Mouse (Mus musculus): ENCODE measurements at regions not wholly inside any gene's neighbourhood (a gene's known extent, or its start where the extent isn't known, plus 50 kb on each side); places are given as distances from the start of the nearest gene placed in this dataset.

- no peak for DNase-seq (ENCODE audit: low spot score in 2 of 2)
These were observed 135.2 kb upstream of the Car8 start for GRCm38 (mm10) chr4:8374061-8374460.

DNA sequence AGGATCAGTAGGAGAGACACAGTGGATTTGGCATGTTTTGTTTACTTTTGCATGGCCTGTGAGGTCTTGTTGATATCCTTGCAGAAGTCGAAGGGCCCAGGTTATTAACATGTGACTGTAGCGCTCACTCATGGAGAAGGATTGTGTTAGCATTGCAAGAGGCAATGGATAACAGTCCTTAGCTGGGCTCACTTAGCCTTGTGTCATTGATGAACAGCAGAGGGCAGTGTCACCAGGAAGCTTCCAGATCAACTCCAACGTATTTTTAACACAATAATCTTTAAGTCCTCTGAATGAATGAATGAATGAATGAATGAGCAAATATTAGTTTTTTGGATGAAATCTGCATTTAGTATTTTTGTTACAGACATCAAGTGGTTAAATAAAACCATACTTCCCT, 133.2 kb upstream of the Car8 start:
- no peak for DNase-seq (ENCODE audit: low spot score in 2 of 2)

- no peak for DNase-seq (ENCODE audit: low spot score in 2 of 2)
These were observed 131.9 kb upstream of the Car8 start for GRCm38 (mm10) chr4:8370786-8371185.

DNA sequence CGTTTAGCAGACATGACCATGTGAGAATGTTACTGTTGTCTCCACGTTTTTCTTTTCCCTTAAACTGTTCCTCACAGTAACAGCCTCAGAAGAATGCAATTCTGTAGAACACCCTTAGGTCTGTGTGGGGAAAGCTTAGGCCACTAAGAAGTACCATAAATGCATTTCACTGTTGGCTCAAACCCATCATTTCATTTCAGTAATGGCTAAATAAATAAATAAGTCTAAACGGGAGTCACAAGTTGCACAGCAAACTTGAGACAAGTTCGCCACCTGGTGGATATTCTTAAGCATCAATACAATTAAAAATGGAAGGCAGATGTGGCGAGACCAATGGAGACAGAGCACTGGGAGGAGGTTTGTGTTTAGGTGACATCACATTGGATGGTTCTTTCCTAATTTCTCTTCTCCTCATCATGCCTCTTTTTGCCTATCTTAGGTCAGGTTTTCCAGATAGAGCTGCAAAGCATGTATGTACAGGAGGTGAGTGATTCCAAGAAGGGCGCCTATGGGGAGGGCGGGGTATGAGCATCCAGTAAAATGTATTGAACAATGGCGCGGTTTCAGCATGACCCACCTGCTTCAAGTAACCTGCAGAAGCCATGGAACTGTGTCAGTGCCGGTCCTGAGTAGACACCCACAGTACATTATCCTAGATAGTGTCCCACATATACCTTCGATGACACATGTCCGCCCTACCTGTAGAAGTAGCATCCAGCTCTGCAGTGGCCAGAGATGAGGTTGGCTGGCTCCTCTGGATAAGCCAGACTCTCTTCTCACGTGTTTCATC, 128.8 kb upstream of the Car8 start:
- DNase-seq (ENCODE audit: low spot score in 2 of 2), result no peak

- DNase-seq (ENCODE audit: low spot score in 2 of 2), result no peak
These were observed 128.1 kb upstream of the Car8 start for GRCm38 (mm10) chr4:8366978-8367377.

DNA sequence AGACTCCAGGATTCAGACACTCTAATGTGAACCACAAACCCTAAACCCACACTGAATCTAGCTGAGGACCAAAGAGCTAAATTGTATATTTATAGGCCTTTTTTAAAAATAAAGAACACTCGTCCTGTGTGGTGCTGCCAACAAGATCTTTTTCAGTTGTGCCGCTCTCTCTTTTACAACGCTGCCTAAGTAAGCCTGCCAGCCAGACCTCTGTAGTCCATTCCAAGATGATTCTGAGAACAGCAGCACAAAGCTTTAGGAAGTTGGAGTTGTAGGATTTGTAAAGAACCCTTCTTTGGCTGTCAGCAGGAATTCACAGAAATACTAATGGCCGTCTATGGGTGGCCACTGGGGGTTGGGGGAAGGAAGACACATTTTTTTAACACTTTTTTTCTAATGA, 123.6 kb upstream of the Car8 start:
- DNase-seq (ENCODE audit: low spot score in 2 of 2), result no peak

- DNase-seq (ENCODE audit: low spot score in 2 of 2), result no peak
These were observed 123.1 kb upstream of the Car8 start for GRCm38 (mm10) chr4:8361931-8362330.

DNA sequence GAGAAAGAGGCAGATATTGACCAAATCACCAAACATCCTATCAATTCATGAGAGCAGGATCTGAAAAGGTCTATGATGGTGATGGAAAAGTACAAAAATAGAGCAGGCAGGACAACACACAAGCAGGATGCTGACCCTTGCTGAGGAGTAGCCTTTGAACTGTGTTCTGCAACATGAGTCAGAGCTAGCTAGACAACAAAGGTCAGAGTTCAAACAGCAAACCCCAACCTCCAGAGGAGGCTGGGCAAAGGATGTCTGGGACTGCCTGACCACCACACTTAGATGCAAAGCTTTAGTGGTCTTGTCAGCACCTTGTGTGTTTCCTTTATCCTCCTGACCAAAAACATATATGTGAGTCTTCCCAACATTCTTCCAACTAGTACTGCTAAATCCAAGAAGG, 122.5 kb upstream of the Car8 start:
- no peak for DNase-seq (ENCODE audit: low spot score in 2 of 2)

DNA sequence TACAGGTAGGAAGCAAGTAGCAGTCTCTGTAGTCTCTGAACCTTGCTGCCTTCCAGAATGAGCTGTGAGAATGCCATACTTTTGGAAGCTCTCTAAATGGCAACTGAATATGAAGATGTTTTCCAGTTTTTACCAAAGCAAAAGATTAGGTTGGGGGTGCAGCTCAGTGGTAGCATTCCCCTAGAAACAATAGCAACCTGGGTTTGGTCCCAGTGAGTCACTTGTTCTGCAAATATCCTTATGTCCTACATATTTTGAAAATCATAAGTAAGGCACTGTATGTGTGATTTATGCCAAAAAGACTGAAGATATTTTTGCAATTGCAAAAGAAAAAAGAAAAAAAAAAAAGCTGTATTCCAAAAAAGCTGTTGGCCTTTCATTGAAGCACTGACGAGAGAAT, 118.6 kb upstream of the Car8 start:
- no peak for DNase-seq (ENCODE audit: low spot score in 2 of 2)

- no peak for DNase-seq (ENCODE audit: low spot score in 2 of 2)
These were observed 103.1 kb upstream of the Car8 start for GRCm38 (mm10) chr4:8341928-8342327.

DNA sequence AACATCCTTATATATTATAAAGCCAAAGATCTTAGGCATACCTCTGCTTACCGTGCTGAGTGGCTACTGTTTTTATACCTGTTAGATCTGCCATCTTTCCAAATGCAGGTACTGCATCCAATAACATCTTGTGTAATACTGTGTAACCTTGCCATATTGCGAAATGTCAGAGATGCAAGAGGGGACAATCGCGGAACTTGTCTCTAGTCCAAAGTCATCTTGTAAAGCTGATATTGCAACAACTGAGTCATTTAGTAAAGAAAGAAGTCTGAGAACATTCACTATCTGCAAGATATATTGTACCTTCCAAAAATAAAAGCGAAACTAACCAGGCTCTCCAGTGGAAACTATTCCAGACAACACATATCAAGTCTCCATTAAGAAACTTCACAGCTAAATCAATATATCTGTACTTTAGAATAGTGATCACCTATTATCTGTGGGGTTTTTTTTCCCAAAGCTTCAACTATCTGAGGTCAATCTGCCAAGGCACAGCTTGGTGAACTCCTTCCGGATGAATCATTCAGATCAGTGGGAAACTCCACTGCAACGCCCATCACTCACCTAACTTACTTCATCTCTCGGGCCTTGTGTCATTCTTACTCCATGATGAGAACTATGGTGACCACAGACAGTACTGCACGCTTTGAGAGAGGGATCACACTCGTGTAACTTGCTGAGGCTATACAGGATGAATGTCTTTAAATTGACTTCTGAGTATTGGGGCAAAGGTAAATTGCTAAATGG, 70.6 kb upstream of the Car8 start:
- DNase-seq (ENCODE audit: low spot score in 2 of 2), result no peak

DNA sequence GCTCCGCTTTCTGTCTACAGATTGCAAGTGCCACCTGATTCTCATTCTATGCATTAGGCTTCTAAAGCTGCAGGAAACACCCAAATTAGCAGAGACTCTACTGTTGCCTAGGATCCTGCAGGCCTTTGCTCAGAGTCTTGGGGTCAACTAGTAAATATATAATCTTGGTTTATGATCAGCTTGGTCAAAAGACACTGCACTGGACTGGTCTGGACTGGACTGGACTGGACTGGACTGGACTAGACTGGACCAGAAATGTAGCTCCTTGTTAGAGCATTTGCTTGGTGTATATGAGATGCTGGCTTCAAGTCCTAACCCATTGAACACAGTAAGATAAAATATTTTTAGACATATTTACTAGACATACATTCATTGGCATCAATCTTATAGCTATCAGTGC, 53.7 kb upstream of the Car8 start:
- no peak for DNase-seq (ENCODE audit: low spot score in 2 of 2)

GRCm38 (mm10) chr4:8291528-8292492, 53.0 kb upstream of the Car8 start:
- DNase-seq (ENCODE audit: low spot score in 2 of 2), result no peak

- no peak for DNase-seq (ENCODE audit: low spot score in 2 of 2)
These were observed 51.1 kb upstream of the Car8 start for GRCm38 (mm10) chr4:8289901-8290300.
